Mouse (Mus musculus) brain, embryonic 14.5 days (tissue): ENCODE data around the gene P2rx6.

Experiments used
- CTCF ChIP-seq: fragments of 200-500 bp; IDR thresholded peaks from 2 replicates; pipeline ENCODE4 v1.5.1; 2012; ENCODE audit warnings: inconsistent platforms, mild to moderate bottlenecking, moderate library complexity, borderline replicate concordance; ENCODE audit not compliant: insufficient read depth, insufficient read length; ENCODE audit errors: extremely low read depth
- POLR2A ChIP-seq: fragments of 200-500 bp; IDR thresholded peaks from 2 replicates; pipeline ENCODE4 v1.6.1; 2012; ENCODE audit warnings: mild to moderate bottlenecking, inconsistent platforms, borderline replicate concordance; ENCODE audit not compliant: poor library complexity, insufficient read depth, insufficient read length, severe bottlenecking; ENCODE audit errors: extremely low read depth

DNA sequence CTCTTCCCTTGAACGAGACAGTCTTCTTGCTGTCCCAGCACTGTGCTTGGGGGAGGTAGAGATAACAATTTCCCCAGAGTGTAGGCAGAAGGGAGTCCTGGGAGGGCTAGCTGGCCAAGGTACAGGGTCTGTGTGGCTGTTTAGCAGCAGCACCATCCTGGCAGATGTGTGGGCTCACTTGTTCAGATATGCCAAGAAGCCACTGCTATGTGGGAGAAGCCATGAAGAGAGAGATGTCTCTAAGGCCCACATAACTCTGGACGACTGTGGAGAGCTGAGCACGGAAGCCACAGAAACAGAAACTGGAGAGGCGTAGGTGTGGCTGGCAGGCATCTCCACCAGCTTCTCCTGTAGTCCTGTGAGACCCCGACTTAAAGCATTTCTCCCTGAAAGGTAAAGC is 44.0 kb downstream of the P2rx6 start:
- TF ChIP-seq CTCF (no peak), POLR2A (no peak)
